Comparison of ENCODE assay signal across 9 mouse cellular contexts in genomic region chr7:46554003-46554402, GRCm38 (mm10).
DNase-seq lines count a peak whose midpoint lies in the region; ATAC-seq lines count a peak whose summit lies in the region.
"Had no signal": no experiment of that assay in that cellular context is flagged by ENCODE, and none has a peak within 500 bp of the region (broad histone marks: within the 10 kb centered on the region; RNA-seq: fewer than 3 reads in every experiment).

No protein-coding gene starts in this region.

- no peaks in the 10 kb centered on the region for H3K36me3 ChIP-seq in stomach, embryonic 16.5 days (ENCODE audit: control insufficient read depth, insufficient read depth, low read length)
- no peaks in the 10 kb centered on the region for H3K36me3 ChIP-seq in liver, embryonic 12.5 days

- no peaks in the 10 kb centered on the region for H3K27me3 ChIP-seq in stomach, embryonic 16.5 days (ENCODE audit: control insufficient read depth, insufficient read depth, low read length)
- H3K27me3 ChIP-seq in liver, embryonic 12.5 days (replicated peaks), result no peaks in the 10 kb centered on the region

- H3K4me2 ChIP-seq in stomach, embryonic 16.5 days (ENCODE audit: low read depth, low read length), result no peak overlapping the region
- no peak overlapping the region for H3K4me2 ChIP-seq in liver, embryonic 12.5 days

- H3K4me1 ChIP-seq in stomach, embryonic 16.5 days (ENCODE audit: control insufficient read depth, insufficient read depth, low read length), result peaks cover 14% of the 10 kb centered on the region
- peaks cover 24% of the 10 kb centered on the region for H3K4me1 ChIP-seq in liver, embryonic 12.5 days

- no peak for ATAC-seq in cerebellum, adult (ENCODE audit: insufficient number of reproducible peaks, low FRiP score, low TSS enrichment)
- peak; percentile 69 for ATAC-seq in stomach, embryonic 16.5 days (ENCODE audit: insufficient read depth, low FRiP score)
- ATAC-seq in liver, embryonic 12.5 days, result no peak

- no peak overlapping the region for H3K27ac ChIP-seq in stomach, embryonic 16.5 days (ENCODE audit: low read length)
- H3K27ac ChIP-seq in liver, embryonic 12.5 days, result no peak overlapping the region

- DNase-seq in cerebellum, postnatal 25 days, result peak; percentile 36
- peak; percentile 28 for DNase-seq in urinary bladder, postnatal 14 days (ENCODE audit: low spot score)
- no peak for DNase-seq in urinary bladder, postnatal 4 days (ENCODE audit: low spot score in 2 of 2)
- peak; percentile 42 for DNase-seq in kidney, postnatal 14 days
- no peak for DNase-seq in ovary, adult 18-20 months (ENCODE audit: low spot score)
- DNase-seq: right cerebral cortex, postnatal 14 days had no signal

- H3K9me3 ChIP-seq in stomach, embryonic 16.5 days (replicated peaks; ENCODE audit: control insufficient read depth, low read length), result no peaks in the 10 kb centered on the region
- no peaks in the 10 kb centered on the region for H3K9me3 ChIP-seq in liver, embryonic 12.5 days (replicated peaks)

- no peak overlapping the region for H3K4me3 ChIP-seq in stomach, embryonic 16.5 days (replicated peaks; ENCODE audit: low read length)
- H3K4me3 ChIP-seq in liver, embryonic 12.5 days, result no peak overlapping the region

- 30% methylated on average over 7 of the region's 7 CpGs for WGBS in stomach, embryonic 16.5 days
- 68% methylated on average over 7 of the region's 7 CpGs for WGBS in liver, embryonic 12.5 days (ENCODE audit: insufficient replicate concordance)

- no peak overlapping the region for H3K9ac ChIP-seq in stomach, embryonic 16.5 days (ENCODE audit: low read length)
- H3K9ac ChIP-seq in liver, embryonic 12.5 days, result no peak overlapping the region

Comparison
In these comparisons a context has a peak if more than half of its experiments do, and no peak if none do; other contexts are left out.
1. DNase-seq: peak in cerebellum, postnatal 25 days (2 of 2), urinary bladder, postnatal 14 days (single experiment) and kidney, postnatal 14 days (single experiment); none in urinary bladder, postnatal 4 days (0 of 2) and ovary, adult 18-20 months (single experiment).